Mouse (Mus musculus) urinary bladder, adult 2 months (tissue): ENCODE results near the gene Nudt1. TPM values are rescaled to one million over a fixed set of nuclear protein-coding genes. Genes with fewer than 3 reads are reported as not detected.

ENCODE experiments used
- DNase-seq: peaks from one replicate; pipeline ENCODE4 v3.0.0; 2022; ENCODE audit warnings: low spot score
- polyA plus RNA-seq: library from polyadenylated mRNA; depleted of rRNA; stranded (reverse); fragments of >200 nt; gene quantifications from 2 replicates; pipeline ENCODE4 v1.2.3, GENCODE M21; 2012; rRNA removed

Nudt1 gene
- polyA plus RNA-seq, result 19.0 and 21.6 TPM in 2 replicates

DNA sequence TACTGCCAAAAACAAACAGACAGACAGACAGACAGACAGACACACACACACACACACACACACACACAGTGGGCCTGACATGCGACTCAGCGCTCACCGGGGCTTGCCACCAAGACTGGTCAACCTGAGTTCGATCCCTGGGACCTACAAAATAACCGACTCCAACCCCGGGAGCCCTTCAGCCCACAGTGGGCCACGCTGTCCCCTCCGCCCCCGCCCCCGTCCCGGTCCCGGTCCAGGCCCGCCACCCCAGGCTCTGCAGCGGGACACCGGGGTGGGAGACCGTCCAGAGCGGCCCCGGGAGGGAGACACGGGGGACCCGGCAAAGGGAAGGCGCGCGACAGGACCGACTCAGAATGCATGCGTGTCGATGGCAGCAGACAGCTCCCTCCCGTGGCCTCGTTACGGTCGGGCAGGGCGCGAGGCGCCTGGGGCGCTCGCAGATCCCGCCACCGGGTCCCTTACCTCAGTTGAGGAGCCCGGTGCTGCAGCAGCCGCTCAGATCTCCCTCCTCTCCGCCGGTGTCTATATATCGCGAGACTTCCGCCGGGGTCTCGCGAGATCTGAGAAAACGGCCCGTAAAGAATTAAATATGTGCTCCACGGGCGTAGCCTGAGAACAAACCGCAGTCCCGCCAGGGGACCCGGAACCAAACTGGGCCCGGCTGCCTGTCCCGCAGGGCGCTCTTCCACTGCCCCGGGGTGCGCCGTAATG, at the start of gene Nudt1, which contains the start of gene Mad1l1:
Gene Nudt1, plus strand, starts transcription at position 615 of the 714 bp plus-strand sequence.
Gene Mad1l1, minus strand, starts transcription at position 511 of the 714 bp plus-strand sequence.
- DNase-seq, result peak; percentile 88

DNA sequence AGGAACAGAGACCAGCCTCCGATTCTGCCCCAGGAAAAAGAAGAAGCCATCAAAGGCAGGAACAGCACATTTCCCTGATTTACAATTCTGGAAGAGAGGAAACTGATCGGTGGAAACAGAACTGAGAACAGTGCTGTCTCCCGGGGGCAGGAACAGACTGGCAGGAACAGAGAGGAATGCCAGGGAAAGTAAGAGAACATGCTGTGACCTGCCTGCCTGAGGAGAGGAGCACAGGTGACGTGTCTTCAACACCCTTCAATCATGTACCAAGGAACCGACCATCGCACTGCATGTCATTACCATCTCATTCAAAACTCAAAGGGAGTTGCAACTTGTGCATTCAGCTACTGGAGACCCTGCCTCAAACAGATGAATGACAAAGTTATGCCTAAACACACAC, 44.7 kb upstream of the Nudt1 start:
- DNase-seq, result no peak

- no peak for DNase-seq
Measured at GRCm38 (mm10) chr5:140280205-140280604, 41.3 kb upstream of the Nudt1 start.

- no peak for DNase-seq
Measured at GRCm38 (mm10) chr5:140282376-140282775, 39.1 kb upstream of the Nudt1 start.

GRCm38 (mm10) chr5:140282900-140283299, 38.6 kb upstream of the Nudt1 start:
- no peak for DNase-seq

DNA sequence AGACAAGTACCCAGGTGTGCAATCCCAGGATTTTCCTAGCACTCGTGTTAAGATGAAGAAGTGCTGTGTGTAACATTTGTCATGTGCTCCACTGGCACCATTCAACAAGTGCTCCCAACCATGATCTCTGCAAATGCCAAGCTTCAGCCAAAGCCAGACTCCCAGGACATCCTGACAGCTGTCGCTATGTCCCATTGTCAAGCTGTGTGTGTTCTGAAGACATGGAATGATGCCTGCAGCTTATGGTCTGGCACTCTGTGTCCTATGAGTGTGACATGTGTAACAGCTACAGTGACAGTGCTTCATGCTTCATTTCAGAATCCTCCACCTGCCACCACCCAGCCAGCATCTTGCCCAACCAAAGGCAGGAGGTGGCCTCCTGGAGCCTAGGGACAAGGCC, 37.4 kb upstream of the Nudt1 start:
- no peak for DNase-seq

GRCm38 (mm10) chr5:140284761-140285160, 36.7 kb upstream of the Nudt1 start:
- DNase-seq, result no peak

DNA sequence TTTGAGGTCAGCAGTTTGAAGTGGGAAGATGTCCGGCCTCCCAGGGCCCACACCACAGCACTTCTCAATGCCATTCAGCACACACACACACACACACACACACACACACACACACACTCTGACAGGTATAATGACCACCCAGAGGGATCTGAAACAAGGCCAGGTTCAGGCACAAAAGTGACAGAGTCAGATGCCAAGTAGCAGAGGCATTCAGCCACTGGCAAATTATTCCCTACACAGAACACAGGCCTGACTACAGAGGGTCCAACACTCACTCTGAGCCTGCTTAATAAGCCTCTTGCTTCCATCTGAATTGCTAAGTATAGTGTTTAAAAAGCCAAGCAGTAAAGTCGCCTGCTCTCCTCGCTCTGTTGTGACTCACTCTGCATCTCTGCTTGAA, 33.2 kb upstream of the Nudt1 start:
- no peak for DNase-seq

DNA sequence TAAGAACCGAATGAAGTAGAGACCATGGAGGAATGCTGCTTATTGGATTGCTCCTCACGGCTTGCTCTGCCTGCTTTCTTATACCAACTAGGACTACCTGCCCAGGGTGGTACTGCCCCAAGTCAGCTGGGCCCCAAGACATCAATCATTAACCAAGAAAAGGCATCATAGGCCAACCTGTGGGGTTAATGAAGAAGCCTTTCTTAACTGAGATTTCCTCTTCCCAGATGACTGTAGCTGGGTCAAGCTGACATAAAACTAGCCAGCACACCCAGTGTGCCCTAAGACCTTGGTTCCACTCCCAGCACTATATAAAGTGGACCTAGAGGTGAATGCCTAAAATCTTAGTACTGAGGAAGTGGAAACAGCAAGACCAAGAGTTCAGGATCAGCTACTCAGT, 32.3 kb upstream of the Nudt1 start:
- DNase-seq, result no peak

GRCm38 (mm10) chr5:140292152-140292551, 29.3 kb upstream of the Nudt1 start:
- no peak for DNase-seq

GRCm38 (mm10) chr5:140298291-140298690, 23.2 kb upstream of the Nudt1 start:
- DNase-seq, result no peak

- no peak for DNase-seq
Measured at GRCm38 (mm10) chr5:140306016-140306415, 15.4 kb upstream of the Nudt1 start.

DNA sequence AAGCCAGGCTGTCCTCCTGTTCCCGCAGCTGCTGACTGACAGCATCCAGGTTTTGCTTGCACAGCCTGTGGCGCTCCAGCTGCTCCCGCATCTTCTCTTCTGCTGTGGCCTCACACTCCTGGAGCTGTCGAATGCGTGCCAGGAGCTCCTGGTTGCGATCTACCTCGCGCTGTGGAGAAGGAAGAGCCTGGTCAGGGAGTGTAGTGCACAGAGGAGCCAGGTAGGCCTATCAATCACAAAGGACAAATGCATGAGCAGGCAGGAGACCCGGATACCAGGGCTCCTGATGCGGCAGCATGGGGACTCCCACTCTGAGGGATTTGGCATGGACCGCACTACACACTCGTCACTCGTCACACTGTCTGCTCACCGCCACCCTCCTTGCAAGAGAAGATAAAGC, 13.9 kb upstream of the Nudt1 start:
- no peak for DNase-seq

- no peak for DNase-seq
Measured at GRCm38 (mm10) chr5:140316716-140317115, 4.7 kb upstream of the Nudt1 start.

DNA sequence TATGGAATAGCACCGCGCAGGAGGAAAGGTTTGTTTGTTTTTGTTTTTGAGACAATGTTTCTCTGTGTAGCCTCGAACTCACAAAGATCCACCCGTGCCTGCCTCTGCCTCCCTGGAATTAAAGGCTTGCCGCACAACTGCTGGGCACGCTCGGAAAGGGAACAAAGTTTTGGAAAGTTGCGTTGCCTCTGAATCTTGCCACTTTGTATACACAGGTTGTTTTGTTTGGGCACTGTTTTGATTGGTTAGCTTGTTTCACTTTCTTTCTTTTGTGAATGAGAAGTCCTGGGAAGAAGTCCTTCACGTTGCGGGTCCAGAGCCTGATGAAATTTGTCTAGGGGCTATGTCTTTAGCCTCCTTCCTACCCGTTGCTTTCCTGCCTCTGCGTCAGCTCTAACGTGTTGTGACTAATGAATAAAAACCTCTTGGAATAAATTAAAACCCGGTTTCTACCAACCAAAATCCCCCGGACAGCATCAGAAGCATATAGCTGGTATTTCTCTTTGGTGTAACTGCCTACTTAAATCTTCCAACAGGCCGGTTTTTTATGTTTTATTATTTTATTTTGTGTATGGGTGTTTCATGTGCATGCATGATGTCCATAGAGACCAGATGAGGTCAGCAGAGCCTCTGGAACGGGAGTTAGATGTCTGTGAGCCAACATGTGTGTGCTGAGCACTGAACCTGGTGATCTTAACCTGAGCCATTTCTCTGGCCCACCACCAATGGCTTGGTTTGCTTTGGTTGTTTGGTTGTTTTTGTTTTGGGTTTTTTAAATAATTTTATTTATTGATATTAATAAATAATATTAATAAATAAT, 510 bp downstream of the Nudt1 start:
- no peak for DNase-seq

DNA sequence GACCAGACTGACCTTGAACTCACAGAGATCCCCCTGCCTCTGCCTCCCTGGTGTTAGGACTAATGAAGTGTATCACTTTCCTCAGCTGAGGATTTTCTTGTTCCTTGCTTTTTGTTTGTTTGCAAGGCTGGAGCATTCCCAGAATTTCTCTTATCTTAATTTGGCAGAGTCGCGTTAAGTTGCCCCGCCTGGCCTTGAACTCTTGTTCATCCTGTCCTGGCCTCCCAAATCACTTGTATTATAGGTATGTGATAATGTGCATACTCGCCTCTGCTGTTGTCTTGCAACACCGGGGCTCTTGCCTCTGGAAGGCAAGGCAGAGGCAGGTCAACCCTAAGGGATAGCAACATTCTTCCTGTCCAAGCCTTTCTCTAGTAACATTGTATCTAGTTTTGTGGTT, 2.6 kb downstream of the Nudt1 start:
- DNase-seq, result no peak

GRCm38 (mm10) chr5:140331615-140332512, 10.4 kb downstream of the Nudt1 start, which contains the start of gene Mrm2:
Gene Mrm2, minus strand, starts transcription at chr5:140331898.
- DNase-seq, result peak; percentile 66

DNA sequence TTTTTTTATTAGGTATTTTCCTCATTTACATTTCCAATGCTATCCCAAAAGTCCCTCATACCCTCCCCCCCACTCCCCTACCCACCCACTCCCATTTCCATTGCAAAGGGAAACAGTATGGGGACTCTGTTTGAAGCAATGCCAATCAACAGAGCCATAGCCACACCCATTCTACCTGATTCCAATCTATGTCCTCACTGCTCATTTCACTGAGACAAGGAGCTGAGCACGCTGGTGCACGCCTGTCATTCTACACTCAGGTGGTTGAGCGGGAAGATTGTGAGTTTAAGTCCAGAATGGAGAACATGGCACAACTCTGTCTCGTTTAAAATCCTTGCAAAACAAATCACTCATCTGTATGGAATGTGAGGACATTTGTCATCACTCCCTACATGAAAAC, 11.1 kb downstream of the Nudt1 start:
- DNase-seq, result no peak

DNA sequence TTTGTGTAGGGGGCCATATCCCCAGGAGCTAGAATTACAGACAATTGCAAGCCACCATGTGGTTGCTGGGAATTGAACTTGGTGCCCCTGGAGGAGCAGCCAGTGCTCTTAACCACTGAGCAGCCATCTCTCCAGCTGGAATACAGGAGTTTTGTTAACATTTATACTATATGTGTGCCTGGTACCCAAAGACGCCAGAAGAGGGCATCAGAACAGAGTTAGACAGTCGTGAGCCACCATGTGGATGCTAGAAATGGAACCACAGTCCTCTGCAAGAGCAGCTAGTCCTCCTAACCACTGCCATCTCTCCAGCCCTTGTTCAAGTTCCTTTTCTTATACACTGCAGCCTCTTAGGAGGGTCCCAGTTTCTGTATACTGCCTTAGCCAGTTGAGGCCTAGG, 12.2 kb downstream of the Nudt1 start:
- no peak for DNase-seq

DNA sequence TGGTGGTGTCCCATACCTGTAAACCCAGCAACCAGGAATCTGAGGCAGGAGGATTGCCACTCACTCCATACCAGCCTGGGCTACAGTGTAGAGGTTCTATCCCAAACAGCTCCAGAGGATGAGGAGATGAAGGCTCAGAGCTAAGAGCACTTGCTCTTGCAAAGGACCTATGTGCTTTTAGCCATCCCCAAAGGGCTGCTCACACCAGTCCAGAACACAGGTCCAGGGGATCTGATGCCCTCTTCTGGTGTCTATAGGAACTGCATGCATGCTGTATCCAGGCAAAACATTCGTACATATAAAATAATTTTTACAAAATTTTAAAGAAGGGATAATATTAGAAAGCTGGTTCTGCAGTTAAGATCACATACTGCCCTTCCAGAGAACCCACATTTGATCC, 15.2 kb downstream of the Nudt1 start:
- DNase-seq, result no peak

DNA sequence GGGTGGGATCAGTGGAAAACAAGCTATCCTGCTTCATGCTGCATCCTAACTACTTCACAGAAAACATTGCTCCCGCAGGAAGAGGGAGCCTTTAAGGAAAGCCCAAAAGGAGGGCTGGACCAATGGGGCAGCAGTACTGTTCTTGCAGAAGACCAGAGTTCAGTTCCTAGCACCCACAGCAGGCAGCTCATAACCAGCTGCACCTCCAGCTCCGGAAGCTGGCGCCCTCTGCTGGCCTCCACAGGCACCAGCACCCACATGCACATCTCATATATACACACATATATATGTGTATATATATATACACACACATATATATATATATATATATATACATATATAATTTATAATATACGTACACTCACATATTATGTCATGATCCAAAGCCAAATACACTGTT, 17.3 kb downstream of the Nudt1 start:
- DNase-seq, result no peak

- DNase-seq, result no peak
Measured at GRCm38 (mm10) chr5:140339836-140340235, 18.4 kb downstream of the Nudt1 start.
